Mouse (Mus musculus) lung, adult 2 months (tissue): ENCODE measurements around the gene Cnih1.

ENCODE experiments used
- CTCF ChIP-seq: fragments of 200-500 bp; IDR thresholded peaks from 2 replicates; pipeline ENCODE4 v1.5.1; 2011; ENCODE audit warnings: mild to moderate bottlenecking, low read length, control low read depth; ENCODE audit not compliant: insufficient read depth
- POLR2A ChIP-seq: fragments of 200-500 bp; IDR thresholded peaks from 2 replicates; pipeline ENCODE4 v1.6.1; 2011; ENCODE audit warnings: low read depth, mild to moderate bottlenecking, control low read depth, low read length, borderline replicate concordance; ENCODE audit errors: extremely low read depth

- TF ChIP-seq CTCF (no peak), POLR2A (no peak)
These were observed 35.8 kb upstream of the Cnih1 start for GRCm38 (mm10) chr14:46823996-46824395.
